Mouse (Mus musculus) WW6 (cell line): ENCODE data around the gene Plod2.

Experiments
- DNase-seq: peaks from one replicate; pipeline ENCODE4 v3.0.0-alpha.2; 2013; ENCODE audit warnings: low read depth, low spot score

Plod2 gene

GRCm38 (mm10) chr9:92599940-92600538, 58.0 kb downstream of the Plod2 start:
- DNase-seq = no peak

DNA sequence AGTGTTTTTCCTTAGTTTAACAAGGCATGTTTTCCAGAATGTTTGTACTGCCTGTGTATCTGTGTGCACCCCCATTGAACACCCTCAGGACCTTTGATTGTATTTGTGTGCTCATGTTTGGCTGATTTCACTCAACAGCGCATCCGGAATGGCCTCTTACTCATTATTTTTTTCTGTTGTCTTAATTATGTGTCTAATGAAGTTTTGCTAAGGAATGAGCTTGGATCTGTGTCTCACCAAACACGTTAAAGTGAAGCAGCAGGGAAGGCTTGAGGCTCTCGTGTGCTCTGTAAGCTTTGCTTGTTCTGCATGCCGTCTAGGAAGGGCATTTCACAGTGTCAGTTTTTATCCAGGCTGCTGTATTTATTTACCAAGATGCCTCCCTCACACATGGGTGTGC, 59.5 kb downstream of the Plod2 start:
- no peak for DNase-seq

DNA sequence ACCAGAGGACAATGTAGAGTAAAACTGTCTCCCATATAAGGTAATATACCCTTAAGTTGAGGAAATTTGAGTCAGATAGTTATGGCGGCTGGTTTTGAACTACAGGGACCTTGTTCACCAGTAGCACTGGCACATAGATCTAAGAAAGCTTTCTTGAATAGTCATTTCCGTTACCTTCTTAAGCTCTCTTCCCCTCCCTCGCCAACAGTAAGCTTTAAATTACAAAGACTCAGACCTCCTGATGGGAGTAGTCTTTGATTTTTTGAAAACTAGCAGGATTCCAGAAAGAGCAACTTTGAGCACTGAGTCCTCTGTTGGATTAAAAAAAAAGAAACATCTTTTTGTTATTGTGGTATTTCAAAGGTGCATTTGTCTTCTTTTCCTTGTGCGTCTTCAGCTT, 61.5 kb downstream of the Plod2 start:
- DNase-seq = no peak

GRCm38 (mm10) chr9:92610628-92611267, 68.7 kb downstream of the Plod2 start:
- DNase-seq = no peak

DNA sequence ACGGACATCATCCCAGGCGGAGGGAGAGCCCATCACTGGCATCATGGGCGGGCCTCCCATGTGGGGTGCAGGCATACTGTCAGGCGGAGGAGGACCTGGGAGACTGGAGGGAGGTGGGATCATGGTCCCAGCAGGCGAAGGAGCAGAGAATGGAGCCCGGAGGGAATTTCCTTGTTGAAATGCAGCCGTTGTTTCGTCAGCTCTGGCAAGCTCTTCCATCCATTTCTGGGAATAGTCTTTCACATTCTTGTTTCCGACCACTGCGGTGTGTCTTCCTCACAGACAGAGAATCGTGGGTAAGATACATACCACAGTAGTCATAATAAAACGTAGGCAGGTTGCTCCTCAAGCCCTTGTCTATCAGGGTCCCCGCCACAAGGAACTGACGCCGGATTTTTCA, 70.6 kb downstream of the Plod2 start:
- DNase-seq = no peak

DNA sequence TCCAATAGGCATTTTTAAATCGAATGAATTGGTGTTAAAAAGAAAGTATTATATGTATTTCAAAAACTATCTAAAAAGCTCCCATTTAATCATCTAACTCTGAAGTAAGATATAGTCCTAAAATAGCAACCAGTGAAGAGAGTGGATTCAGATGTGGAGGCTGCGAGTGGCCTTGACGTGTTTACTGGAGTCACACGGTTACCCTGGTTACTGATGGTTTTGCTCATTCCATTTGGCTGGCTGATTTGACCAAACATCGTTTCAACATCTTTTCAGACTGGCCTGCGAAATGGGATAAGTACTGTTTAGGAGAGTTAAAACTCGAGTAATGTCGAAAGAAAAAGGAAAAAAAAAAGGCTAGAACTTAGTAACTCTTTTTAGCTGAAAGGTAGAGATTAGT, 71.2 kb downstream of the Plod2 start:
- no peak for DNase-seq

DNA sequence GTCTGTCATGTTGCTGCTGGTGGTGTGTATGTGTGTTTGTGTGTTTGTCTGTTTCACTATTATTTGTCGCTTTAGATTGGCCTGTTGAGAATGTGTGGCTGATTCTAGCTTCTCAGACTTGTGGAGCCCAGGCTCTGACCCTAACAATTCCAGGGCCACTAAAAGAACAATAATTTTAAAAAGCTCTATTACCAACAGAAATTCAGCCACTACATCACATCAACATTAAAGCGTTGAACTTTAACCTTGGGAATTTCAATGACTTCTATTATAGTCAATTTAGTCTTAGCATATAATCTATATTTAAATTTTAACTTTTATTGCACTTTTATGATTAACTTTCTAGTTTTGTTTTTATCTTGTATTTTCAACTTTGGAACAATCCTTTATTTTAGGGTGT, 74.4 kb downstream of the Plod2 start:
- no peak for DNase-seq

DNA sequence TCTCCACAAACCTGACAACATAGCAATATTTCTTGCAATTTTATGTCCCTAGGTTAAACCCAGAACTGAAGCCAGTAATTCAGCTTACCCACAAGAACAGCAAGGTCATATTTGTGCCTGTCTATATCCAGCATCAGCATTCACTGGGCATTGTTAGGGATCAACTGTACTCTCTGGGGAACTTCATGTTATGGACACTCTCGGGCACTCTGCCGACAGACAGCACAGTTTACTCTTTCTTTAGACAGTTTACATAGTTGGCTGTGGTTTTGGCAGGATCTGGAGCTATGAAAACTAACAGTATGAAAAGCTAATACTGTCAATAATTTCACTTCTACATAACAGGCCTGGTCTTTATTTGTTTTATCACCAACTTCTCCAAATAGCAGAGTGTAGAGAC, 75.4 kb downstream of the Plod2 start:
- DNase-seq = no peak

- no peak for DNase-seq
Measured at GRCm38 (mm10) chr9:92620088-92620487, 78.1 kb downstream of the Plod2 start.

DNA sequence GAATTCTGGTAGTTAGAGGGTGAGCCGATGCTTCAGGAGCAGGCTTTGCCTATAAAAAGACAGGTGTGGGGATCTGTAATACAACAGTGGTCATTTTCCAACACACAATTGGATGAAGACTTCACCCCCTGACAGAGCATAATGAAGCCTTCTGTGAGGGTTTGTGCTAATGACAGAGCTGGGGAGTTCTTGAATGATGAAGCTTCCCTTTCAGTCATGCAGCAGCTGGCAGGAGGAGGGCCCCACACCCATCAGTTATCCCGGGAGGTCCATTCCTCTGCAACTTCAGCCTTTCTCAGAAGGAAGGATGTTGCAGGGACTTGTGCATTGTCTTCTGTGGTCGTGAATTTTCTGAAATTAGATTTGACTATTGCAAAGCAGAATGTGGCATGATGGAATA, 79.2 kb downstream of the Plod2 start:
- no peak for DNase-seq

GRCm38 (mm10) chr9:92621878-92622282, 79.9 kb downstream of the Plod2 start:
- no peak for DNase-seq

GRCm38 (mm10) chr9:92634792-92635191, 92.8 kb downstream of the Plod2 start:
- DNase-seq = no peak

DNA sequence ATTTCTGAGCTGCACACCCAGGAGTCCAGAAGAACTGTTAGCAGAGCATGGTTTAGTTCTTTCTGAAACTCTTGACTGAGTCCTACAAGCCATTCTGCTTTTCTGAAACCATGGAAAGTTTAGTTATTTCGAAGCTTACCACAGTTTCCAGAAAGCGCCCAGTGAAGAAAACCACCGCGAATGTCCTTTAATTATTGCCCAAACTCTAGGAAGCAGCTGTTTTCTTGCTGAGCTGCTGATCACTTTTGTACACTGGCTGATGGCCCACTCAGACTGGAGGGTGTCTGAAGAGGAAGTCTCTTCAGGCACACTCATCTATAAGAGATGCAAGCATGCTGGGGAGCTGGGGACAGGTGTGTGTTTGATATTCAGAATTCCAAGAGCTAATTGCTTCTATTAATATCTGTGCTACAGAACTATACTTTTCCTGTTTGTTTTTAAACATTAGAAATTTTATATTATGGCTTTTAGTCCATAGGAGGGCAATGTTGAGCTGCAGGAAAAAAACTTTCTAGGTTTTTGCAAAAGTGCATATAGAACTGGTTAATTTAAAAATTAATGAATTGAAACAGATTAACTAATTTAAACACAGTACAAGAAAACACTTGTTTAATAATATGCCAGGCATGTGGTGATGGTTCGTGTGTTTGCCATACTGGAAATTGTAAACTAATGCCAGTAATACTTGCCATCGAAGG, 97.3 kb downstream of the Plod2 start:
- no peak for DNase-seq

DNA sequence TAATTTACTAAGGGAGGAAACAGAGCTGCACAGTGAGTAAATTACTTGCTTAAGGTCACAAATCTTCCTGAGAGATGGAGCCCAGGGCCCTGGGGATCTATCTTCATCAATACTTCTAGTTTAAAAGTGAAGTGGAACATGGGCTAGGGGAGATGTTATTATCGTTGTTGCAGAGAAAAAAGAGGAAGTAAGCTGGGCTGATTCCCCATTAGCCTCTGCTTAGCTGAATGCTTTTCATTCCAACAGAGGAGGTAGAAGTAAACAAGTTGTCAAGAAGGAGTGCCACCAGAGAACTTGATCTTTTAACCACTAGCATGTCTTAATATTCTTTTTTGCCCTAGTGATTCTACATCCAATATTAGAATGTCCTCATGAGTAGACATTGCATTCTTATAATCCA, 99.7 kb downstream of the Plod2 start:
- no peak for DNase-seq
